Mouse (Mus musculus) forebrain, embryonic 11.5 days (tissue): Measurements from ENCODE around the gene Tenm4. TPM values are rescaled to one million over a fixed set of nuclear protein-coding genes. Genes with fewer than 3 reads are reported as not detected.

ENCODE experiments used
- ATAC-seq: fragments of 200-750 bp; cut with Nextera tagmentation; replicated peaks from 2 replicates; pipeline ENCODE4 v1.8.0; 2017; ENCODE audit warnings: moderate TSS enrichment; ENCODE audit not compliant: low FRiP score
- DNase-seq: peaks from one replicate; pipeline ENCODE4 v3.0.0-alpha.2; 2017; ENCODE audit warnings: low spot score
- H3K27ac ChIP-seq: fragments of 300-500 bp; sonication (generic); 2 replicates; pipeline ENCODE4 v1.5.1; 2014; ENCODE audit warnings: low read depth, low read length
- H3K27me3 ChIP-seq: fragments of 300-500 bp; sonication (generic); 2 replicates; pipeline ENCODE4 v1.6.1; 2014; ENCODE audit warnings: mild to moderate bottlenecking, low read length, mixed read lengths; ENCODE audit not compliant: control insufficient read depth, insufficient read depth
- H3K36me3 ChIP-seq: fragments of 300-500 bp; sonication (generic); 2 replicates; pipeline ENCODE4 v1.6.1; 2014; ENCODE audit warnings: mild to moderate bottlenecking, low read length, moderate library complexity, mixed read lengths; ENCODE audit not compliant: control insufficient read depth, insufficient read depth
- H3K4me1 ChIP-seq: fragments of 300-500 bp; sonication (generic); replicated peaks from 2 replicates; pipeline ENCODE4 v1.6.1; 2014; ENCODE audit warnings: low read length, mixed read lengths; ENCODE audit not compliant: control insufficient read depth, insufficient read depth
- H3K4me2 ChIP-seq: fragments of 300-500 bp; sonication (generic); 2 replicates; pipeline ENCODE4 v1.6.1; 2014; ENCODE audit warnings: low read depth, mild to moderate bottlenecking, low read length, moderate library complexity, mixed read lengths; ENCODE audit not compliant: severe bottlenecking
- H3K4me3 ChIP-seq: fragments of 300-500 bp; sonication (generic); 2 replicates; pipeline ENCODE4 v1.5.1; 2014; ENCODE audit warnings: low read depth, low read length
- H3K9ac ChIP-seq: fragments of 300-500 bp; sonication (generic); 2 replicates; pipeline ENCODE4 v1.6.1; 2014; ENCODE audit warnings: low read length
- H3K9me3 ChIP-seq: fragments of 300-500 bp; sonication (generic); 2 replicates; pipeline ENCODE4 v1.6.1; 2016; ENCODE audit warnings: low read length, mixed read lengths; ENCODE audit not compliant: control insufficient read depth
- WGBS: fragments of 180-500 bp; shearing (Covaris S2); extraction: QIAGEN DNeasy Blood & Tissue Kit; methylation state at CpG from one replicate; pipeline ENCODE4 v1.1.7; 2014; 5-methylcytosine and 5-hydroxymethylcytosine counted together
- polyA plus RNA-seq: library from polyadenylated mRNA; unstranded; fragments of >200 nt; fragmentation: Nextera tagmentation; extraction: Ambion mirVana; gene quantifications from 2 replicates; pipeline ENCODE4 v1.2.1, GENCODE M21; 2014

Tenm4 gene
- polyA plus RNA-seq, 1 experiment from 2014 or later, result 47.9 TPM

DNA sequence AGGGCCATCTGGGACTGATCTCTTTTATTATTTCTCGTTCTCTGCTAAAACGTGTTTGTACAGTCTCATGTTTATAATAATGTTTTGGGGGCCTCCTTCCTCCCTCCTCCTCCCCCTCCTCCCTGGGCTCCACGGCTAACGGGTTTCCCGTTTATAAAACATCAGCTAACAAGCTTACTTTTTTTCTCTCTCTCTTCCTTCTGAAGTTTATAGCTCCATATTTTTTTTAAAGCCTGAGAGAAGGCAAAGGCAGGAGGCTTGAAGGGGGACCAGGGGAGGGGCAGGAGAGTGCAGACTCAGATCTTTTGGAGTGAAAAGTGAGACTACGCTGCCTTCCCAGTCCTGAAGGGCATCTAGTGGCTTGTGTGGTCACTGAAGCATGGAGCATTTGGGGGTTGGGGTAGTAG, 604.0 kb downstream of the Tenm4 start:
- no peak overlapping the region for H3K27ac ChIP-seq
- WGBS, result 59% methylated on average over 6 of the region's 6 CpGs

DNA sequence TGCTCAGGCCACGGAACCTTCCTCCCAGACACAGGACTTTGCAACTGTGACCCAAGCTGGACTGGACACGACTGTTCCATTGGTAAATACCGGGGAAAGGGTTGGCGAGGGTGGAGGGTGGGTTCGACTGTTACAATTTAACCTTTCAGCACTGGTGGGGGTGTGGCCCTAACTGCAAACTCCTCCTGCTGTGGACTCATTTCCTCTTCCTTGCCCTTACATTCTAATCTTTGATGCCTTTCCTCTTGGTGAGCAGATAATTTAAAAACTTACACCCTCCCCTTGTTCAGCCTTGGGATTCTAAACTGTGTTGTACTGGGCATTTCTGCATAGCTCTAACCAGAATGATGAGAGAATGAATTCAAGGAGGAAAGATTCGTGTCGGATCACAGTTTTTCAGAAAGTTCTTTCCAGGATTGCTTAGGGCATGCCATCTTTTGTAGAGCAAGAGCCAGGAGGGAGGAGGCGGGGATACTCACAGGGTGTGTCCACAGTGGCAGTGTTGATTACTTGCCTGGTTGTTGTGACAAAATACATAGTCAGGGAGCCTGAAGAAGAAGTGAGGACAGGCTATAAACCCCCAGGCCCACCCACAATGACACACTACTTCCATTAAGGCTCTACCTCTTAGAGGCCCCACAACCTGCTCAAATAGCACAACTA, 607.0 kb downstream of the Tenm4 start:
- no peak overlapping the region for H3K4me2 ChIP-seq
- DNase-seq (no peak), ATAC-seq (no peak)
- H3K9me3 ChIP-seq, result no peaks in the 10 kb centered on the region
- peaks cover 2% of the 10 kb centered on the region for H3K4me1 ChIP-seq
- WGBS, result 90% methylated on average over 8 of the region's 8 CpGs
- no peak overlapping the region for H3K9ac ChIP-seq
- H3K27ac ChIP-seq, result no peak overlapping the region
- no peak overlapping the region for H3K4me3 ChIP-seq
- no peaks in the 10 kb centered on the region for H3K27me3 ChIP-seq
- no peaks in the 10 kb centered on the region; the same call in 1 of the 2 replicates for H3K36me3 ChIP-seq

More for the DNA sequence above, 604.0 kb downstream of the Tenm4 start:
- H3K9me3 ChIP-seq, result no peaks in the 10 kb centered on the region
- peaks cover 2% of the 10 kb centered on the region for H3K4me1 ChIP-seq
- ATAC-seq (no peak), DNase-seq (no peak)
- no peak overlapping the region for H3K9ac ChIP-seq
- no peak overlapping the region for H3K4me3 ChIP-seq
- H3K36me3 ChIP-seq, result no peaks in the 10 kb centered on the region; the same call in 1 of the 2 replicates
- H3K4me2 ChIP-seq, result no peak overlapping the region
- no peaks in the 10 kb centered on the region for H3K27me3 ChIP-seq

DNA sequence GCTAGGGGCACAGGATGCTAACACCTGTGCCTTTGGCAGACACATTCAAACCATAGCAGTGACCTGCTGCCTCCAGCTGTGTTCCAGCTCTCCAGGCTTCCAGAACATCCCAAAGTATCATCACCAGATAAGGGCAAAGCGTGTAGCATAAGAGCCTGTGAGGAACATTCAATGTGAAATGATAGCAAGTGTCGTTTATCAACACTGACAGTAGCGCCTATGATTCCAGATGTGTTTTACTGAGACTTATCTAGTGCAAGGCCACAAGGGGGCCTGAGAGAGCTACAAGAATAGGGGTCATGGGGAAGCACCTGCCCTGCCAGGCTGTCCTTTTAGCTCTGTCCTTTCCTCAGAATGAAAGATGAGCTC, 607.5 kb downstream of the Tenm4 start:
- no peak overlapping the region for H3K9ac ChIP-seq
- 76% methylated on average over 3 of the region's 3 CpGs for WGBS
- DNase-seq, result no peak
- H3K9me3 ChIP-seq, result no peaks in the 10 kb centered on the region
- no peaks in the 10 kb centered on the region; the same call in 1 of the 2 replicates for H3K36me3 ChIP-seq
- ATAC-seq, result no peak
- H3K27me3 ChIP-seq, result no peaks in the 10 kb centered on the region
- peaks cover 2% of the 10 kb centered on the region for H3K4me1 ChIP-seq
- H3K4me2 ChIP-seq, result no peak overlapping the region
- no peak overlapping the region for H3K4me3 ChIP-seq
- no peak overlapping the region for H3K27ac ChIP-seq

DNA sequence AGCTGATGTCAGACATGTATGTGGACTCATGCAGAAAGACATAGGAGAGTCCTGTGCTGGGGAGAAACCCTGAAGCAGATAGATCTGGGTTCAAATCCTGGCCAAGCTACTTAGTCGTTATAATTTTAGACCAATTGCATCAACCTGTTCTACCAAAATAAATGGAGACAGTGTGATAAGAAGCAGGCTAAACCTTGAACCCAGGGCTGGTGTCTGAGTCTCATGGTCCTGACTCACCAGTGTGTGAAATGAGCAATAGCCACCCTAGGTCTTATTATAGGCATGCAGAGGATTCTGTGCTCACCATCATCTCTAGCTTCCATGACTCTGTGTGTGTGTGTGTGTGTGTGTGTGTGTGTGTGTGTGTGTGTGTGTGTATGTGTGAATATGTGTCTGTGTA, 609.5 kb downstream of the Tenm4 start:
- ATAC-seq (no peak), DNase-seq (no peak)
- 76% methylated on average over 1 of the region's 1 CpGs for WGBS

DNA sequence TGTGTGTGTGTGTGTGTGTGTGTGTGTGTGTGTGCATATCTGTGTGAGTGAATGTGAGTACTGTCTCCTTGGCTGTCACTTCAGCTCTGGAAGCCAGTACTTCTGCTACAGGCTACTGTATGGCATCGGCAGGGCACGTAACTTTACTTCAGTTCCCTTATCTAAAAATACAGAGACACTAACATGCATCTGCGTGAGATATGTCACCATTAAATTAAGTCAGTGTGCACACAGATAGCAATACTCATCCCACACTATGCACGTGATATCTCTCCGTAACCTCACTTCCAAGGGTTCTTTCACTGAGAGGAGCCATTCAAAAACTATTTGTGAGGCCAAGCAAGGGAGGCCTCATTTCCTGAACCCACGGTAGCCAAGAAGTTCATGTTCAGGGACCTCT, 610.0 kb downstream of the Tenm4 start:
- Histone ChIP-seq H3K4me1 (0 out of 2 replicates have a peak, but pooled peaks cover 1% of the 10 kb centered on the region), H3K9me3 (no peaks in the 10 kb centered on the region), H3K4me2 (no peak overlapping the region), H3K27ac (no peak overlapping the region), H3K27me3 (no peaks in the 10 kb centered on the region), H3K9ac (no peak overlapping the region), H3K36me3 (no peaks in the 10 kb centered on the region; the same call in 1 of the 2 replicates), H3K4me3 (no peak overlapping the region)
- no peak for DNase-seq
- no peak for ATAC-seq
- WGBS, result 87% methylated on average over 6 of the region's 6 CpGs

More for the DNA sequence above, 609.5 kb downstream of the Tenm4 start:
- Histone ChIP-seq H3K4me3 (no peak overlapping the region), H3K36me3 (no peaks in the 10 kb centered on the region; the same call in 1 of the 2 replicates), H3K9ac (no peak overlapping the region), H3K4me1 (no peaks in the 10 kb centered on the region; the same call in 1 of the 2 replicates), H3K4me2 (no peak overlapping the region), H3K9me3 (no peaks in the 10 kb centered on the region), H3K27ac (no peak overlapping the region), H3K27me3 (no peaks in the 10 kb centered on the region)

DNA sequence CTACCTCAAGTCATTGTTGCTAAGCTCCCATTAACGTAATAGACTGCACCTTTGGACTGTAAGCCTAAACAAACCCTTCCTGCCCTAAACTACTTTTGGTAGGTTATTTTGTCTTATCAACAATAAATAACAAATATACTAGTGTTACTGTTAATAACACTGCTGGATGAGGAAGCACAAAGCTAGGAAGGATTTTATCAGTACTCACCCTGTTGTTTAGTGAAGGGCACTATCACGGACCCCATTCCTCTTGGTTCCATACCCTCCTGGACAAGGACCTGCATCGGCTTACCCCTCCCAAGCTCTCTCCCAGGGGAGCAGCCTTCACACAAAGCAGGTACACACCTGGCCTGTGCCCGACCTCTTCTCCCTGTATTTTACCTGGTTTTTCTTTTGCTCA, 611.6 kb downstream of the Tenm4 start:
- Histone ChIP-seq H3K9me3 (no peaks in the 10 kb centered on the region), H3K4me1 (0 out of 2 replicates have a peak, but pooled peaks cover 2% of the 10 kb centered on the region), H3K27ac (no peak overlapping the region), H3K27me3 (no peaks in the 10 kb centered on the region), H3K4me3 (no peak overlapping the region), H3K9ac (no peak overlapping the region), H3K4me2 (no peak overlapping the region), H3K36me3 (no peaks in the 10 kb centered on the region; the same call in 1 of the 2 replicates)
- DNase-seq (no peak), ATAC-seq (no peak)
- WGBS, result 88% methylated on average over 4 of the region's 4 CpGs

DNA sequence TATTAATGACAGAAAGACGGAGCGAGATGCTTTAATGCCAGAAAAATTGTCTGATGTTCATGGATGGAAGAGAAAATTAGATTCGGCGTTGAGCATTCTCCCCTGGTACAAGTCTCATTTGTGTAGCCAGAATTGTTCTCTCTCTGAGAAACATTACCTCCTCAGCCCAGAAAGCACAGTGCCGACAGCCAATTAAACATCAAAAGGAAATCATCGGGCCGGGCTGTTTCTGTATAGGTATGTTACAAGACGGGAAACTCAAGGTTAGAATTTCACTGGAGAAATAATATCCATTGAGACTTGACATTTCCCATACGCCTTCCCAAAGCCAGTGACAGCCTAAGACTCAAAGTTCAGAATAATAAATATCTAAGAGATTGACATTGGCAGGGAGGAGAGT, 614.8 kb downstream of the Tenm4 start:
- DNase-seq, result no peak
- ATAC-seq, result no peak
- no peak overlapping the region for H3K27ac ChIP-seq

DNA sequence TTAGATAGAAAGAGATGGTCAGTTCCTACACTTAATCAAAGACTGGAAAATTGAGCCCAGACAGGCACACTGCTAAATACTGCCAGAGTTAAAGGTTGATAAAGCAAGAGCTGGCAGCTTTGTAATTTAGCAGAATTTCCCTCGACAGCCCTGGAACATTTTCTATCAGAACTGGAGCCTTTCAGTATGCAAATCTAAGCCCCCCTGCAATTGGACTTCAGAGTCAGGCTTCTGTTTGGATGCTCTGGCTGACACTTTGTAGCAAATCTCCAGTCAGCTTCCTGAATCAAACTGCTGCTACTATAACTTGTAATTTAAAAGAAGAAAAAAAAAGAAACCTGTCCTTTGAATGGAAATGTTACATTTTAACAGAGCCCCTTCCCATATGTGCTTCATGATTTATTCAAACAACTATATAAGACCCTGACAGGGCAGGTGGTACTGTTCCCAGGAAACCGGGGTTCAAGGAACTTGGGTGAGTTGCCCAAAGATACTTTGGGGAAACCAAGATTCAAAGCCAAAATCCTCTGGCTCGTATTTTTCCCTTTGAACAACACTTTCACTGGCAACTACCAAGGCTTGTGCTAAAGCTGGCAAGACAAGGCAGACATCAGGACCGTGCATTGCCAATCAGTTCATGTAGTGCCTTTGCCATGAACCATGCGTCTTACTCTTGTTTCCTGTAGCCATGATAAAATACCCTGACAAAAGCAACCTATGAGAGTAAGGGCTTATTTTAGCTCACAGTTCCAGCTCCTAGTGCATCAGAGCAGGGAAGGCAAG, 615.4 kb downstream of the Tenm4 start:
- no peaks in the 10 kb centered on the region for H3K27me3 ChIP-seq
- H3K9ac ChIP-seq, result no peak overlapping the region
- H3K36me3 ChIP-seq, result no peaks in the 10 kb centered on the region
- ATAC-seq (no peak), DNase-seq (no peak)
- no peak overlapping the region for H3K4me3 ChIP-seq
- 0 out of 2 replicates have a peak, but pooled peaks cover 4% of the 10 kb centered on the region for H3K4me1 ChIP-seq
- no peaks in the 10 kb centered on the region for H3K9me3 ChIP-seq
- H3K4me2 ChIP-seq, result no peak overlapping the region
- no peak overlapping the region for H3K27ac ChIP-seq
- 81% methylated on average over 5 of the region's 5 CpGs for WGBS

More for the DNA sequence above, 614.8 kb downstream of the Tenm4 start:
- Histone ChIP-seq H3K9me3 (no peaks in the 10 kb centered on the region), H3K4me2 (no peak overlapping the region), H3K9ac (no peak overlapping the region), H3K4me1 (0 out of 2 replicates have a peak, but pooled peaks cover 4% of the 10 kb centered on the region), H3K36me3 (no peaks in the 10 kb centered on the region), H3K27me3 (no peaks in the 10 kb centered on the region), H3K4me3 (no peak overlapping the region)
- WGBS, result 49% methylated on average over 9 of the region's 9 CpGs
